Mouse (Mus musculus) neural tube, embryonic 11.5 days (tissue): ENCODE results near the gene Krtap4-16. TPM values are rescaled to one million over a fixed set of nuclear protein-coding genes. Genes with fewer than 3 reads are reported as not detected.
"Not testable (repeated sequence)": the region's sequence is repeated elsewhere in the genome, so short reads cannot be mapped to it uniquely, and the experiment has no call there.

Experiments used
- ATAC-seq: fragments of 200-750 bp; cut with Nextera tagmentation; 2 replicates; pipeline ENCODE4 v1.8.0; 2017; ENCODE audit warnings: moderate number of reproducible peaks, mild to moderate bottlenecking, moderate TSS enrichment, moderate library complexity; ENCODE audit not compliant: insufficient read depth, low FRiP score, low TSS enrichment
- DNase-seq: peaks from one replicate; pipeline ENCODE4 v3.0.0-alpha.2; 2015; ENCODE audit warnings: low spot score
- H3K27ac ChIP-seq: fragments of 300-500 bp; sonication (generic); 2 replicates; pipeline ENCODE4 v1.5.1; 2014; ENCODE audit warnings: low read depth, mild to moderate bottlenecking, low read length
- H3K27me3 ChIP-seq: fragments of 300-500 bp; sonication (generic); 2 replicates; pipeline ENCODE4 v1.6.1; 2014; ENCODE audit warnings: mild to moderate bottlenecking, low read length, mixed read lengths; ENCODE audit not compliant: control insufficient read depth, insufficient read depth
- H3K36me3 ChIP-seq: fragments of 300-500 bp; sonication (generic); 2 replicates; pipeline ENCODE4 v1.6.1; 2014; ENCODE audit warnings: mild to moderate bottlenecking, low read length, moderate library complexity, mixed read lengths; ENCODE audit not compliant: control insufficient read depth, insufficient read depth
- H3K4me1 ChIP-seq: fragments of 300-500 bp; sonication (generic); 2 replicates; pipeline ENCODE4 v1.6.1; 2014; ENCODE audit warnings: low read length, mixed read lengths; ENCODE audit not compliant: control insufficient read depth, insufficient read depth
- H3K4me2 ChIP-seq: fragments of 300-500 bp; sonication (generic); 2 replicates; pipeline ENCODE4 v1.6.1; 2014; ENCODE audit warnings: low read depth, mild to moderate bottlenecking, moderate library complexity
- H3K4me3 ChIP-seq: fragments of 300-500 bp; sonication (generic); 2 replicates; pipeline ENCODE4 v1.5.1; 2014; ENCODE audit warnings: low read depth, low read length
- H3K9ac ChIP-seq: fragments of 300-500 bp; sonication (generic); 2 replicates; pipeline ENCODE4 v1.6.1; 2014; ENCODE audit warnings: mild to moderate bottlenecking, low read length
- H3K9me3 ChIP-seq: fragments of 300-500 bp; sonication (generic); 2 replicates; pipeline ENCODE4 v1.6.1; 2016; ENCODE audit warnings: low read length; ENCODE audit not compliant: control insufficient read depth
- WGBS: fragments of 180-500 bp; shearing (Covaris S2); extraction: QIAGEN DNeasy Blood & Tissue Kit; methylation state at CpG from one replicate; pipeline ENCODE4 v1.1.7; 2014; 5-methylcytosine and 5-hydroxymethylcytosine counted together
- polyA plus RNA-seq: library from polyadenylated mRNA; unstranded; fragments of >200 nt; fragmentation: Nextera tagmentation; extraction: Ambion mirVana; gene quantifications from 2 replicates; pipeline ENCODE4 v1.2.1, GENCODE M21; 2014

Gene Krtap4-16
- polyA plus RNA-seq, 1 experiment from 2014 or later = not detected

- no peaks in the 10 kb centered on the region for H3K27me3 ChIP-seq
- no peak within 1 kb of the TSS for H3K4me2 ChIP-seq
- no peaks in the 10 kb centered on the region for H3K36me3 ChIP-seq
- H3K27ac ChIP-seq = no peak within 1 kb of the TSS
- no peak for ATAC-seq
- H3K4me1 ChIP-seq = no peaks in the 10 kb centered on the region
- H3K9ac ChIP-seq = no peak within 1 kb of the TSS
- WGBS = 75% methylated on average over 1 of the region's 1 CpGs
- DNase-seq = no peak
- no peak within 1 kb of the TSS for H3K4me3 ChIP-seq
- no peaks in the 10 kb centered on the region for H3K9me3 ChIP-seq
Observed at GRCm38 (mm10) chr11:99837966-99838365, 13.4 kb downstream of the Krtap4-16 start, which contains the start of gene 2300003K06Rik. 2300003K06Rik (minus strand) TSS chr11:99838066.

- H3K36me3 ChIP-seq, H3K4me2 ChIP-seq, H3K27me3 ChIP-seq, H3K9ac ChIP-seq, H3K27ac ChIP-seq, H3K4me1 ChIP-seq, ATAC-seq, H3K9me3 ChIP-seq, DNase-seq, H3K4me3 ChIP-seq: not testable (repeated sequence)
- 94% methylated on average over 2 of the region's 2 CpGs for WGBS
Observed at GRCm38 (mm10) chr11:99815566-99815965, 35.8 kb downstream of the Krtap4-16 start, which contains the start of gene Gm11564. Gm11564 (minus strand) TSS chr11:99815666.

DNA sequence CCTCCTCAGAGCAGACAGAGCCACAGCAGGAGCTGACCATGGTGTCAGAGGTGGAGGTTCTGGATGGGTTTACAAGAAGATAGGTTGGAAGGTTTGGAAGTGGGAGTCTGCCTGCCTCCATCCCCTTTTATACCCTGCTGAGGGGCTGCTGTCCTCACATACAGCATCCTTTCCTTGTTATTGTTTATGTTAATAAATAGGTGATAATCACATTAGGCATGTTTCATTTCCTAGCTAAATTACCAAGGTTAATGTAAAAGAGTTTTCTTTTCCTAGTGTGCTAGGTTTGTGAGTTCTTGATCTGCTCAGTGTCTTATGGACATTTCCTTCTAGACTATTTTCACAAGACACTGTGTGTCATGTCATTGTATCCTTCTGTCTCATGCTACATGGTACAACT lies 41.6 kb downstream of the Krtap4-16 start, which contains the start of gene Krtap4-13:
TSS of gene Krtap4-13 (minus strand) at position 101 of the 400 bp plus-strand sequence.
- H3K27ac ChIP-seq, H3K9me3 ChIP-seq, H3K27me3 ChIP-seq, H3K4me2 ChIP-seq, DNase-seq, H3K9ac ChIP-seq, H3K36me3 ChIP-seq, H3K4me3 ChIP-seq, H3K4me1 ChIP-seq, ATAC-seq: not testable (repeated sequence)

- not testable (repeated sequence) for H3K4me2 ChIP-seq, DNase-seq, H3K36me3 ChIP-seq, H3K4me1 ChIP-seq, ATAC-seq, H3K27ac ChIP-seq, H3K9me3 ChIP-seq, H3K27me3 ChIP-seq, H3K9ac ChIP-seq, H3K4me3 ChIP-seq
- no CpG with 5 or more reads among the region's 1 CpGs for WGBS
Observed at GRCm38 (mm10) chr11:99804346-99804745, 47.1 kb downstream of the Krtap4-16 start, which contains the start of gene Gm11554. Gm11554 (minus strand) TSS chr11:99804446.

Other genes with a start within 250 kb of the Krtap4-16 start
- gene Gm11938, start 248.3 kb downstream of the Krtap4-16 start, polyA plus RNA-seq = not detected in 2 replicates
- gene Gm11937, start 241.4 kb downstream of the Krtap4-16 start, polyA plus RNA-seq = not detected in 2 replicates
- not detected in 2 replicates for gene Krtap2-4, start 236.8 kb downstream of the Krtap4-16 start, polyA plus RNA-seq
- gene Gm11562, start 231.2 kb downstream of the Krtap4-16 start, polyA plus RNA-seq = not detected in 2 replicates
- gene Krtap4-1, start 223.4 kb downstream of the Krtap4-16 start, polyA plus RNA-seq = not detected in 2 replicates
- not detected in 2 replicates for gene Krtap4-2, start 216.5 kb downstream of the Krtap4-16 start, polyA plus RNA-seq
- not detected in 2 replicates for gene Krtap4-7, start 207.5 kb downstream of the Krtap4-16 start, polyA plus RNA-seq
- not detected in 2 replicates for gene Gm11555, start 201.4 kb downstream of the Krtap4-16 start, polyA plus RNA-seq
- not detected in 2 replicates for gene Gm11563, start 192.6 kb downstream of the Krtap4-16 start, polyA plus RNA-seq
- not detected in 2 replicates for gene Krtap4-6, start 185.6 kb downstream of the Krtap4-16 start, polyA plus RNA-seq
- not detected in 2 replicates for gene Gm14190, start 160.9 kb downstream of the Krtap4-16 start, polyA plus RNA-seq
- not detected in 2 replicates for gene Gm14180, start 117.3 kb downstream of the Krtap4-16 start, polyA plus RNA-seq
- not detected in 2 replicates for gene Gm11595, start 78.7 kb downstream of the Krtap4-16 start, polyA plus RNA-seq
- gene Krtap4-8, start 70.9 kb downstream of the Krtap4-16 start, polyA plus RNA-seq = not detected in 2 replicates
- not detected in 2 replicates for gene Krtap4-9, start 66.4 kb downstream of the Krtap4-16 start, polyA plus RNA-seq
- not detected in 2 replicates for gene Gm11596, start 58.1 kb downstream of the Krtap4-16 start, polyA plus RNA-seq
- not detected in 2 replicates for gene Gm11569, start 52.7 kb downstream of the Krtap4-16 start, polyA plus RNA-seq
- gene Gm11554, start 47.2 kb downstream of the Krtap4-16 start, polyA plus RNA-seq = not detected in 2 replicates
- not detected in 2 replicates for gene Krtap4-13, start 41.7 kb downstream of the Krtap4-16 start, polyA plus RNA-seq
- gene Gm11564, start 35.9 kb downstream of the Krtap4-16 start, polyA plus RNA-seq = not detected in 2 replicates
- gene 2300003K06Rik, start 13.5 kb downstream of the Krtap4-16 start, polyA plus RNA-seq = not detected in 2 replicates
- gene Gm11568, start 6.3 kb upstream of the Krtap4-16 start, polyA plus RNA-seq = not detected in 2 replicates
- gene Gm11559, start 12.9 kb upstream of the Krtap4-16 start, polyA plus RNA-seq = not detected in 2 replicates
- not detected in 2 replicates for gene Krtap9-1, start 21.8 kb upstream of the Krtap4-16 start, polyA plus RNA-seq
- 0.23 TPM in 1 of 2 replicates, not detected in the other for gene Gm11567, start 27.6 kb upstream of the Krtap4-16 start, polyA plus RNA-seq
- gene Krtap31-1, start 56.3 kb upstream of the Krtap4-16 start, polyA plus RNA-seq = not detected in 2 replicates
- gene Gm11565, start 63.1 kb upstream of the Krtap4-16 start, polyA plus RNA-seq = not detected in 2 replicates
- not detected in 2 replicates for gene Krtap31-2, start 84.7 kb upstream of the Krtap4-16 start, polyA plus RNA-seq
- not detected in 2 replicates for gene Krtap9-5, start 96.9 kb upstream of the Krtap4-16 start, polyA plus RNA-seq
- gene Krtap29-1, start 127.4 kb upstream of the Krtap4-16 start, polyA plus RNA-seq = not detected in 2 replicates
- gene Krtap16-1, start 135.0 kb upstream of the Krtap4-16 start, polyA plus RNA-seq = 0.20 TPM in 1 of 2 replicates, not detected in the other
- gene Krtap17-1, start 142.4 kb upstream of the Krtap4-16 start, polyA plus RNA-seq = not detected in 2 replicates
- not detected in 2 replicates for gene Krt33a, start 164.6 kb upstream of the Krtap4-16 start, polyA plus RNA-seq
- not detected in 2 replicates for gene Krt33b, start 178.3 kb upstream of the Krtap4-16 start, polyA plus RNA-seq
- not detected in 2 replicates for gene Krt34, start 189.9 kb upstream of the Krtap4-16 start, polyA plus RNA-seq
- not detected in 2 replicates for gene Krt31, start 198.9 kb upstream of the Krtap4-16 start, polyA plus RNA-seq
- gene Krt32, start 236.6 kb upstream of the Krtap4-16 start, polyA plus RNA-seq = not detected in 2 replicates
- not detected in 2 replicates for gene Krt35, start 244.6 kb upstream of the Krtap4-16 start, polyA plus RNA-seq